Mouse (Mus musculus) frontal cortex, postnatal 36 days (tissue): ENCODE data around the gene Sgtb.

ENCODE experiments used
- DNase-seq, 2 experiments: peaks; one replicate each; pipeline ENCODE4 v3.0.0; 2022; ENCODE audit warnings: low spot score in 2 of 2

Gene Sgtb

DNA sequence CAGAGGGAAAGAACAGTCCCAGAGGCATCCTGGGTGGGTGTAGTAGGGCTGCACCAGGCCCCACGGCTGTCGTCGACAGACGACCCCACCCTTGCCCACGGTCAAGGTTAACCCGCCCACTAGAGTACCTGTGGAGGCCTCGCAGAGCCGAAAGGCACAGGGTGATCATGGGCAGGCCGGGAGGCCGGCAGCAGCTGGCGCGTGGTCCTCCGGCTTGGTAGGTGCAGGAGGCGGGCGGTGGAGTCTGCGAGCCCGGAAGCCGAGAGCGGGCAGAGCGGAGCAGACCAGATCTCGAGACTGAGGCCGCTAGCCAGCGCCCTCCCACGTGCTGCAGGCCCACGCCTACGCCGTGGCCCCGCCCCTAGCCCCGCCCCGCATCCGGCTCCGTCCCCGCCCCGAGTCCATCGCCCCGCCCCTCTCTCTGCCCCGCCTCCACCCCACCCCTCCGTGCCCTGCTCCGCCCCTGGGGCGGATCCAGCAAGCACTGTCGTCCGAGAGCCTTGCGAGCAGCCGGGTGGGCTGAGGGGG lies at the start of gene Sgtb, which contains the start of gene Nln:
Sgtb (plus strand) TSS at position 454 of the 528 bp plus-strand sequence.
Nln (minus strand) TSS at position 327 of the 528 bp plus-strand sequence.
- peak; percentile 74 to 82 for DNase-seq

DNA sequence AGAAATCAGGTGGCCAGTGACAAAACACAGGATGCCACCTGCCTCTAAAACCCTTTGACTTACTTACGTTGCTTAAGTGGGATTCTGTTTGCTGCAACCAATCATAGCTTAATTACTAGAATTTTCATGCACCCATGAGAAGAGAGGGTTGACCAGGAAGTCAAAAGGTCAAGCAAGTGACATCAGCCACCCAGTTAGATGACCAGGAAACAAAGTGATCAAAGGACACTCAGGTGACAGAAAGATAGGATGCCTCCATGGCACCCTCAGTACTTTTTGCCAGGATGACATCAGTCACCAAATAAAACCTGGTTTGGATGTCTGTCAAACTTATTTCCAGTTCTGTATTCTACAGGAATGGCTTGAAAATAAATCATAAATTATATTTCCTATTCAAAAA lies 49.3 kb upstream of the Sgtb start:
- DNase-seq = no peak

DNA sequence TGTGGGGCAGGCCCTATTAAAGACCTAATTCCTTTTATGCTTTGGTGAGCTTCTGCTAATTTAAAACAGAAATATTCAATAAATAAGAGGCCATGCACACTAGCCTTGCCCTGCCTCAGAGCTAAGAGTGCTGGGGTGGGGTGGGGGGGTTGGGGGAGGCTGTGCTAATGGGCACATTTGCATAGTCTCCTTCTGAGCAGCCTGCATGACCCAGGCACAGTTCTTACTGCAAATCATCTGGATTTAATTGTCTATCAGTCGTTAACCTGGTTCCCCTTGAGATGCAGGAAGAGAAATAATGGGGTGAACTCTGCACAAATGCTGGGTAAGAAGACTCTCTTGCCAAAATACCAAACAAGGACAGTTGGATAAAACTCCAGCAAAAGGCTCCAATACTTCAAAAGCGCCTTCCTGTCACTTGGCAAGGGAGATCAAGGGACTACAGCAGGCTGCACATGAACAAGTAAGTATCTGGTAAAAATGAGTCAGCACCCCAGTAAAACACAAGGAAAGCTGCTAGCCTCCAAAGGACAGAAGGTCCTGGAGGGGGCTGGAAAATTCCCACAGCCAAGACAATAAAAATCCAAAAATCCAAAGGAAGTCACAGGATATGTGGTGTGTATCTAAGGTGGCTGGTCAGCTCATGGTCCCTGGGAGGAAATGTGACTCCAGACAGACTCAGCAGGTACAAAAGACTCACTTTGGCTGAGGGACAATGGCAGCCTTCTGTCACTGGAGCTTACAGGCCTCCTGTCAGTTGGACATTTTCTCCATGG lies 47.4 kb upstream of the Sgtb start:
- no peak for DNase-seq

DNA sequence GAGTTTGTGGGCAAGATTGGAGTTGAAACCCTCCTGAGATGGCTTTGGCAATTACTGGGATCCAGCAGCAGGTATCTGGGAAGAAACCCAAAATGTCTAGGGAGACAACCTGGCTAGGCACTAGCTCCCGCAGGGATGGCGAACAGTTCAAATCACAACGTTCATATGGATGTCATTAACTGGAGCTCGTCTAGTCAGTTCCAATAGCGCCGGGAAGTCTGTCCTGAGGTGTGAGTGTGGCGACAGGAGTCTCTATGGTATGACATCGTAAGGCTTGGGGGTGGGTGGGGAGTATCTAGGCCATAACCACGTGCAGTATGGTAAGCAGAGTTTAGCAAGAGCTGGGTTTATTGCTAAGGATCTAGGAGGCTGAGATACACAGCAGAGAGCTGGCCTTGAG lies 46.5 kb upstream of the Sgtb start:
- DNase-seq = no peak

- no peak for DNase-seq
Observed at GRCm38 (mm10) chr13:104065649-104066347, 43.7 kb upstream of the Sgtb start.

DNA sequence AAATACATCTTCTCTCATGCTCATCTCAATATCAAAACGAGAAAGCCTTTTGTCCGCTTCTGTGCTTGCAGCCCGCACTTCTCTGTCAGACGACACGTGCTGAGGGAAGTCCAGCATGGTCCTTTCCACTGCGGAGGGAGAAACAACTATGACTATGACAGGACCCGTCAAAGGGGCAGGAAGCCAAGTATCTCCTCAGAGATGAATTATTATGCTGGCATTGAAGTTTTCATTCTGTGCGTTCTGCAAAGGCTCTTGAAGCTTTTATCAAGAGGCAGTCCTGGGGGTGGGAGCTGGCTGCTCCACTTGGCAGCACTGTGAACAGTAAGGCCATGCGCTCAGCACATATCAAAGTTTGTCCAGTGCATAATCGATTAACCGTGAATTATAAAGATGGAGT lies 40.3 kb upstream of the Sgtb start:
- no peak for DNase-seq

DNA sequence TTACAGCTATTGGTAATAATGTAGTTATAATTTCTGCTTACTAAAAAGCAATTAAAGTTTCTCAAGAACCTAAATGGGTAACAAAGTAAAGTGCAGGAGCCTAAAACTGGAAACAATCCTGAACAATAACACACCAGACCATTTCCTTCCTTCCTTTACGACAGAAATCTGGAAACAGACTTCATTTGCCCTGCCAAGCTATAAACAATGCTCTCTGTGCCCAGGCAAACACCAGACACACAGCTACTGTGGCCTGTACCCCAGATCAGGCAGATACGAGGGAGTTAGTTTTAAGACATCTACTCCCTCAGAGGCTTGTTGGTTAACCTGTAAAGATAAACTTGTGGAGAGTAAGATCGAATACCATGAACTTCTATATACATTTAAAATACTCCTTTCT lies 38.8 kb upstream of the Sgtb start:
- DNase-seq = no peak

DNA sequence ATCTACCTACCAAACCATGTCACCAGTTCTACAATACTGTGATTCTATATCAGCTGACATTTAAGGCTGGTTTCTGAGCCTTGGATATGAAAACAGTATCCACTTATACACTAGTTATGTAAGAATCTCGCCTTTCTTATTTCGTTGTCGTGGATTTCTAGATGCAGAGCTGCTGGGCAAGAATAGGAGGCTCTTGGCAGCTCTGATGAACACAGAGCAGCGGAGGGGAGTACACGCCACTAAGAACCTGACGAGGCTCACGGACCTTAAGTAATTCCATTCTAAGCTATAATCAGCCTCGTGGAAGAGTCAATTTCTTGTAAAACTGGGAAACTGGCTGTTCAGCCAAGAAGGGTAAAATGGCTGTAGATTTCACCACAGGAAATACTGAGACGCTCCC lies 37.2 kb upstream of the Sgtb start:
- DNase-seq = peak in 1 of 2 experiments; percentile 41

GRCm38 (mm10) chr13:104074230-104074629 lies 35.3 kb upstream of the Sgtb start:
- DNase-seq = no peak

DNA sequence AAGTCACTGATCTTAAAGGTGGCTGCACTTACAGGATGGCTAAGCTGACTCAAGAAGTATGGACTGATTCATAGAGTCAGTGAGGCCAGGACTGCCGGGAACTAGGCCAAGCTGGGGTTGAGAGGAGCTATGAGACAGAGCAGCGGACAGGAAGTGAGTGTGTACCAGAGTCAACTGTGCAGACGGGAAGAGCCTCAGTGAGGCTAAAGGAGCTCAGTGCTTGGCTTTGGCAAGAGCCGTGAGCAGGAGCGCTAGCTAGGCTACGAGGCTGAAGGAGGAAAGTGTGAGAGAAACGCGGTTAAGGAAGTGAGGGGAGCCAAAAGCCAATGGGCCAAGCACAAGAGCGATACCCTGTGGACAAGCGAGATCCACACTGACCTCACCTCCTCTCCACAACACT lies 34.8 kb upstream of the Sgtb start:
- DNase-seq = no peak

DNA sequence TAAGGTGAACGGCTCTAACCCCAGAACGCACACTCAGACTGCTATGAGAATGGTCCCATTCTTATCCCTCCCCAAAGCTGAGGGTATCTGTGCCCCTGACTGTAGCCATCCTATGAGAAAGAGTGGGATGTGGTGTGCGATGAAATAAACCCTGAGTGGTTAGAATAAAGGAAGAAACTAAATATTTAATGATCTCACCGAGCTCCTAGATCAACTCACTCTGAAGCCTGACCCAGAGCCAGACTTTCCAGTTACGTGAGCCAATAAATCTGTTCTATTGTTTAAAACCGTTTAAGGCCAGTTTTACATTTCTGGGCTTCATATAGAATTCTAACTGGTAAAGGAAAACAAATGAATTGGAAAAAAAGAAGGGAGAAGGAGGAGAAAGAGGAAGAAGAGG lies 32.5 kb upstream of the Sgtb start:
- no peak for DNase-seq

GRCm38 (mm10) chr13:104082504-104082903 lies 27.0 kb upstream of the Sgtb start:
- DNase-seq = no peak

- DNase-seq = no peak
Observed at GRCm38 (mm10) chr13:104084600-104084999, 24.9 kb upstream of the Sgtb start.

GRCm38 (mm10) chr13:104089387-104089786 lies 20.2 kb upstream of the Sgtb start:
- peak in 1 of 2 experiments; percentile 14 for DNase-seq

GRCm38 (mm10) chr13:104091734-104092133 lies 17.8 kb upstream of the Sgtb start:
- DNase-seq = no peak

DNA sequence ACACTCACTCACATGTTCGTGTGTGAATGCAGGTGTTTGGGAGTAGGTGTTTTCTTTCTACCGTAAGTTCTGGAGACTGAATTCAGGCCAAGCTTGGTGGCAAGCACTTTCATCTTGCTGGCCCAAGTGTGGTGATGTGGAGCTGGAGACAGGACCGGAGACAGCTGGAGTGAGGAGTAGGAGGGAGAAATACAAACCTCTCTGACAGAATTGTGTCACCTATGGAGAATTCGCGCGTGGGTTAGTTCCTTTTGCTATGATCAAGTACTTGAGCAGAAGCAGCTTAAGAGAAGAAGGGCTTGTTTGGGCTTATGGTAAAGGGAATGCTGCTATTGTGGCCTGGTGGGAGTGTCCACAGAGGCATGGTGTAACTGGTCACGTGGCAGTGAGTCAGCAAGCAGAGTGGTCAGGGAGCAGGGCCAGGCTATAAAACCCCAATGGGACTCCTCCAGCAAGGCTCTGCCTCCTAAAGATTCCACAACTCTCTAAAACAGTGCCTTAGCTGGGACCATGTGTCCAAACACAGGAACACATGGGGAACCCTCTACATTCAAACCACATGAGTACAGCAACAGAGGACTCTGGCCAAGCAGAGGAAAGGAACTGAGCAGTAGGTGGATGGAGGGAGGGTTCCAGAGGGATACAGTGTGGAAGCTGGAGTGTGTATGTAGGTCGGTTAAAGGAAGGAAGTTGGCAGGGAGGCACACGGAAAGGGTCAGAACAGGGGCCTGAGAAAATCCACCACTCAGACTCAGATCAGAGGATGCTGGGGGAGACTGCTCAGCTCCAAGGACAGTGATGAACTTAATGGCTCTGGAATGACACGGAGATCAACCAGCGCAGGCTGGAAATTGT lies 14.8 kb upstream of the Sgtb start:
- no peak for DNase-seq

DNA sequence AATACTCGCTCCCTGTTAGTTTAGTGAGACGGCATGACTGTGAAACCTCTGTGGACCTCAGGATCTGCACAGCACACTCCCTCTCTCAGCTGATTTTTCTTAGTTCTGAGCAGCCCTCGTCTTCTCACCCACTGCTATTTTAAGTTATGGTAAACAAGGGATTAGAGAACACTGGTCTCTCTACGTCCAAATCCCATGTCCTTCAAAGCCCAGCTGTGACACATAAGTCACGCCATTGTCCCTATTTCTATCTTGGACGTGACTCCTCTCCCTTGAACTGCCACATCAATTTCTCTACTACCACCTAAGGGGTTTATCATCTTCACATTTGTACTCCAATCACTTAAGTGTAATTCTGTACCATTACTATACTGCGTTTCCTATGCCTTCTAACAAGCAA lies 13.6 kb upstream of the Sgtb start:
- DNase-seq = no peak

DNA sequence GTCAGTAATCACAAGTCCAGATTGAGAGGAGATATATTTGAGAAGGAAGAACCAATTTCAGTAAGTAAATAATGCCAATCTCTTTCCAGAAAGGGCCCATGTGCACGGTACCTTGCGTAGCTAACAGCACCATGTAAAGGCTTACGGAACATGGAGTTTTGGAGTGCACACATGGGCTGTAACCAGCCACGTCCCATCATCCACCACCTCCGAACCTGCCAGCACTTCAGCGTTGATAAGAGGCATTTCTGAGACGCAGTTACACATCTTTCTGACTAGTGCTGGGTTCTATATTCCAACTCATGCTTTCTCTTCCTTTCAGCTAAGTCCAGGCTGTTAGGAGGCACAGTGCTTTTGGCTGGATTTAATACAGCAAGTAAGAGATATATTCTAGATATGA lies 12.4 kb upstream of the Sgtb start:
- DNase-seq = no peak

DNA sequence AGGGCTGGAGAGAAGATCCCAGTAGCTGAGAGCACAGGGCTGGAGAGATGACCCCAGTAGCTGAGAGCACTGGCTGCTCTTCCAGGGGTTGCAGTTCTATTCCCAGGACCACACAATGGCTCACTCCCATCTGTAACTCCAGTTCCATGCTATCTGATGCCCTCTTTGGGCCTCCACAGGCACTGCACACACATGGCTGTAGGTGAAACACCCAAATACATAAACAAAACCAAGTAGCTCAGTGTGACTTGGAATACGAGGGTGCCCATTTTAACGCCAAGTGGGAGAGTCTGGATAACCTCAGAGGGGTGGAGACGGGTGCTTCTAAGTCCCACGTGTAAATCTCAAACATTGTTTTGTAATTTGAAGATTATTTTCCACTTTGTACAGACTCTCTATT lies 9.1 kb upstream of the Sgtb start:
- no peak for DNase-seq

DNA sequence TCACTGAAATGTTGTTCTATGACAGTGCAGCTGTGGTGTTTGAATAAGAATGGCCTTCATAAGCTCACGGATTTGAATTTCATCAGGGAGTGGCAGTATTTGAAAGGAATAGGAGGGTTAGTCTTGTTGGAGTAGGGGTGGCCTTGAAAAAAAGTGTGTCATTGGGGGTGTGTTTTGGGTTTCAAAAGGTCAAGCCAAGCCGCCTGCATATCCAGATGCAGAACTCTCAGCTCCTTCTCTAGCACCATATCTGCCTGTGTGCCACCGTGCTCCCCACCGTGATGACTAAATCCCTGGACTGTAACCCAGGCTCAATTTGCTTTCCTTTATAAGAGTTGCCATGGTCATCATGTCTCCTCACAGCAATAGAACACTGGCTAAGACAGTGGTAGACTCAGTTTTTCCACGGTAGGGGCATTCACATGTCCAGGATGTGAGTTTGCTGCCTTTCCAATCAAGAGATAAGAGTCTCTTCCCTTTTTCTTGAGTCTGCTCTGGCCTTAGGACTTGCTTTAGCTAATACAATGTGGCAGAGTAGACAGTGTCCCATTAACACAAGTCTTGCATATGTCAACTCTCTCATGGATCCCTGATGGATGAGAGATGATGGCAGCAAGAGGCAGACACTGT lies 7.8 kb upstream of the Sgtb start:
- no peak for DNase-seq

DNA sequence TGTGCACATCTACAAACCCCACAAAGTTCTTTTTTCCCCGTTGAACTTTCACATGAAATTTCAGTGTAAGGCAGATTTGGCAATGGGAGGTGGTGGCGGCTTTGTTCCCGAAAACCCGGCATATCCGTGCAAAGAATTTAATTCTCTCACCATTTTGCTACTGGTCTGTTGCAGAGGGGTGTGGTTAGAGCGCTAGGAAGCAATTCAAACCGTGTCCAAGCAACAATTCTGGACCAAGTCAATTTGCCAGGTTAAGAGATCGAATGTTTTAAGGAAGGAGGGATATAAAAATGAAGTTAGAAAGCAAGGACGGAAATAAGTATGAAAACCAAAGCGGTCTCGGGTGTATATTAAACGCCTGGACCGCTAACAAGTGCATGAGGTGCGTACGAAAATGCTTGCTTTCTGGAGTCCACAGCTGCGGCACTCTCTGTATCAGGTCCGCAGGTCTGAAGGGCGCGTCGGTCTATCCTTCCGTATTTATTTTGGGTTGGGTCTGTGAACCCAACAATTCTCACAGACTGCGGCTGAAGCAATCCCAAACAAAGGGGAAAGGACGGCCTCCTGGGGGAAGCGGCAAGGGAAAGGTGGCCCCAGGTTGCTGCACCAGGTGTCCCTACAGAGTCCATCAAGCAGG lies 772 bp upstream of the Sgtb start:
- peak in 1 of 2 experiments; percentile 33 for DNase-seq
